Mouse (Mus musculus) kidney, adult 2 months (tissue): ENCODE data around the gene Trim54. TPM values are rescaled to one million over a fixed set of nuclear protein-coding genes. Genes with fewer than 3 reads are reported as not detected.

Experiments used
- DNase-seq: peaks from one replicate; pipeline ENCODE4 v3.0.0; 2021
- H3K27ac ChIP-seq: fragments of 200-500 bp; 2 replicates; pipeline ENCODE4 v1.5.1; 2012; ENCODE audit warnings: low read depth, low read length, control low read depth, inconsistent platforms; ENCODE audit not compliant: insufficient read depth
- H3K27me3 ChIP-seq: fragments of 200-500 bp; replicated peaks from 2 replicates; pipeline ENCODE4 v1.6.1; 2012; ENCODE audit warnings: mild to moderate bottlenecking, moderate library complexity, low read length, inconsistent platforms; ENCODE audit not compliant: control insufficient read depth, insufficient read depth
- H3K36me3 ChIP-seq: fragments of 200-500 bp; 2 replicates; pipeline ENCODE4 v1.6.1; 2012; ENCODE audit warnings: mild to moderate bottlenecking, moderate library complexity, low read length, inconsistent platforms; ENCODE audit not compliant: control insufficient read depth, insufficient read depth
- H3K4me1 ChIP-seq: fragments of 200-500 bp; 2 replicates; pipeline ENCODE4 v1.6.1; 2011; ENCODE audit warnings: low read length; ENCODE audit not compliant: control insufficient read depth, insufficient read depth
- H3K4me3 ChIP-seq: fragments of 200-500 bp; 2 replicates; pipeline ENCODE4 v1.5.1; 2011; ENCODE audit warnings: mild to moderate bottlenecking, low read depth, low read length, control low read depth; ENCODE audit not compliant: insufficient read depth
- CTCF ChIP-seq: fragments of 200-500 bp; conservative IDR thresholded peaks from 2 replicates; pipeline ENCODE4 v1.5.1; 2011; ENCODE audit warnings: low read depth, mild to moderate bottlenecking, control low read depth, low read length, moderate library complexity, mixed read lengths; ENCODE audit not compliant: insufficient read depth, insufficient read length
- POLR2A ChIP-seq: fragments of 200-500 bp; IDR thresholded peaks from one replicate; pipeline ENCODE4 v1.6.1; 2011; ENCODE audit warnings: low read depth, low read length, control low read depth
- WGBS: fragments of 180-500 bp; shearing (Covaris S2); methylation state at CpG from one replicate; pipeline ENCODE4 v1.1.7; 2018; 5-methylcytosine and 5-hydroxymethylcytosine counted together
- polyA plus RNA-seq: library from polyadenylated mRNA; depleted of rRNA; stranded (reverse); fragments of >200 nt; gene quantifications from 2 replicates; pipeline ENCODE4 v1.2.3, GENCODE M21; 2012; rRNA removed

The Trim54 gene
- 0.05 and 3.9 TPM in 2 replicates for polyA plus RNA-seq

DNA sequence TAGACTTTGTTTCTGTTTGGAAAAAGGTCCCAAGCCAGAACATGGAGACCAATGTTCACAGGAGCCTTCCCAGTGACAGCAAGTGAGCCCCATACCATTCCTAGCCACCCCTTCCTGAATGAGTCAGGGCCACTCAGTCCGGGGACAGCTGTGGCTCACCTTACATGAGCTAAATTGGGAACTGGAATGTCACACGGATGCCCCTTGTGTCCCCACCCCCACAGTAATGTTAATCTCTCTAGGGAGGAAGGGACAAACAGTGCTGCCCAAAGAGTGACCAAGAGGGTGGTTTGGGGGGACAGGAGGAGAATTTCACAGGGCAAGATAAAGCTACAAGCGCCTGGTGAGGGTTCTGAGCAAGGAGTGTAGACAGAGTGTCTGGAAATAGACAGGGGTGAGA lies at the start of gene Trim54:
TSS of gene Trim54 (plus strand) at position 359 of the 400 bp plus-strand sequence.
- 24% methylated on average over 3 of the region's 3 CpGs for WGBS
- H3K4me1 ChIP-seq: no peaks in the 10 kb centered on the region
- H3K27ac ChIP-seq: no peak within 1 kb of the TSS
- no peaks in the 10 kb centered on the region for H3K27me3 ChIP-seq
- H3K4me3 ChIP-seq: no peak within 1 kb of the TSS
- no peak for TF ChIP-seq POLR2A
- no peak for DNase-seq
- no peaks in the 10 kb centered on the region for H3K36me3 ChIP-seq

DNA sequence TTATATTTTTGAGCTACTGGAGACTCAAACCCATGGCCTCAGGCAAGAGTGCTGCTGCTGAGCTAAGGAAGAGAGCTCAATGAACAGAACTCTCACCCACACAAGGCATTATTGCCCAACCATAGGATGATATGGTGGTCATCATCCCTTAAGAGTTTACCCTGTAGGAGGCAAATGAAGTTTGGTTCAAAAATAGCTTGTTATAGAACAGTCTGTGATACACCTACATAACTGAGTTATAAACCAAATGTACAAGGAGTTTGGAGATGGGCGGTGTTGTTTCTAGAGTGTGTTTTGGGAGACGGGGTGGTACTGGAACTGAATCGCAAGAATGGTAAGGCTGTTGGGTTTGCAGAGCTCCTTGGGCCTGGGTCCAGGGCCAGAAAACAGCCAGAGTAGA lies 46.7 kb upstream of the Trim54 start:
- no peaks in the 10 kb centered on the region for H3K27me3 ChIP-seq
- no peak overlapping the region for H3K27ac ChIP-seq
- TF ChIP-seq CTCF (no peak), POLR2A (no peak)
- H3K4me3 ChIP-seq: no peak overlapping the region
- no peaks in the 10 kb centered on the region; the same call in 1 of the 2 replicates for H3K36me3 ChIP-seq
- over 99% methylated on average over 3 of the region's 3 CpGs for WGBS
- DNase-seq: no peak
- no peaks in the 10 kb centered on the region for H3K4me1 ChIP-seq

DNA sequence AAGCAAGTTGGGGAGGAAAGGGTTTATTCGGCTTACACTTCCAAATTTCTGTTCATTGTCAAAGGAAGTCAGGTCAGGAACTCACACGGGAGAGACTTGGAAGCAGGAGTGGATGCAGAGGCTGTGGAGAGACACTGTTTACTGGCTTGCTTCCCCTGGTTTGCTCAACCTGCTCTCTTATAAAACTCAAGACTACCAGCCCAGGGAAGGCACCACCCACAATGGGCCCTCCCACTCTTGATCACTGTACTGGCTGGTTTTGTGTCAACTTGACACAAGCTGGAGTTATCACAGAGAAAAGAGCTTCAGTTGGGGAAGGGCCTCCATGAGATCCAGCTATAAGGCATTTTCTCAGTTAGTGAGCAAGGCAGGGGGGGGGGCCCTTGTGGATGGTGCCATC lies 45.5 kb upstream of the Trim54 start:
- H3K27me3 ChIP-seq: no peaks in the 10 kb centered on the region
- WGBS: 77% methylated on average over 2 of the region's 2 CpGs
- H3K4me1 ChIP-seq: no peaks in the 10 kb centered on the region
- DNase-seq: no peak
- H3K27ac ChIP-seq: no peak overlapping the region
- TF ChIP-seq POLR2A (no peak), CTCF (no peak)
- H3K36me3 ChIP-seq: no peaks in the 10 kb centered on the region; the same call in 1 of the 2 replicates
- H3K4me3 ChIP-seq: no peak overlapping the region

DNA sequence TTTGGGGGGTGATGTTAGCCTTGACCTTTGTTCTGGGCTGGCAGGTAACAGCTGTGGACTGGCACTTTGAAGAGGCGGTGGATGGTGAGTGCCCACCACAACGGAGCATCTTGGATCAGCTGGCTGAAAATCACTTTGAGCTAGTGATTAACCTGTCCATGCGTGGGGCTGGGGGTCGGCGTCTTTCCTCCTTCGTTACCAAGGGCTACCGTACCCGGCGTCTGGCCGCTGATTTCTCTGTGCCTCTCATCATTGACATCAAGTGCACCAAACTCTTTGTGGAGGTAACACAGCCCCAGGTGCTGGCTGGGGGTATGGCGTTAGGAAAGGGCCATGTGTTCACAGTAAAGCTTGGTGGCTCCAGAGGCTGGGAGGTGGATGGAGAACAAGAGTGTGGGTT lies 44.7 kb upstream of the Trim54 start:
- no peak for TF ChIP-seq CTCF
- no peak for TF ChIP-seq POLR2A
- Histone ChIP-seq H3K27ac (no peak overlapping the region), H3K4me1 (no peaks in the 10 kb centered on the region), H3K4me3 (no peak overlapping the region), H3K36me3 (no peaks in the 10 kb centered on the region; the same call in 1 of the 2 replicates), H3K27me3 (no peaks in the 10 kb centered on the region)
- WGBS: 90% methylated on average over 11 of the region's 11 CpGs
- no peak for DNase-seq

DNA sequence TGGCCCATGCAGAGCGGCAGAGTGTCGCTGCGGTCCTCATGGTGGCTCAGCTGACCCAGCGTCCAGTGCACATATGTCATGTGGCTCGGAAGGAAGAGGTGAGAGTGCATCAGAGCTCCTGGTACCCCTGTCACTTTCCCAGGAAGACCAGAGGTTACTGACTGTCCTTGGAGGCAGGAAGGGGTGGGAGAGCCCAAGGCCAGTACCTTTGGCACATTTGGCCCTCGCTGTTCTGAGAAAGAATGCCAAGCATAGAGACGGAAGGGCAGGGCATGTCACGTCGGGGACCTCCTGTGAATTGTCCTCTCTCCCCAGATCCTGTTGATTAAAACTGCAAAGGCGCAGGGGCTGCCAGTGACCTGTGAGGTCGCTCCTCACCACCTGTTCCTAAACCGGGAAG lies 43.3 kb upstream of the Trim54 start:
- Histone ChIP-seq H3K36me3 (no peaks in the 10 kb centered on the region; the same call in 1 of the 2 replicates), H3K4me3 (no peak overlapping the region), H3K27me3 (no peaks in the 10 kb centered on the region), H3K4me1 (no peaks in the 10 kb centered on the region), H3K27ac (no peak overlapping the region)
- TF ChIP-seq CTCF: no peak
- TF ChIP-seq POLR2A: no peak
- WGBS: 91% methylated on average over 12 of the region's 12 CpGs
- DNase-seq: no peak

DNA sequence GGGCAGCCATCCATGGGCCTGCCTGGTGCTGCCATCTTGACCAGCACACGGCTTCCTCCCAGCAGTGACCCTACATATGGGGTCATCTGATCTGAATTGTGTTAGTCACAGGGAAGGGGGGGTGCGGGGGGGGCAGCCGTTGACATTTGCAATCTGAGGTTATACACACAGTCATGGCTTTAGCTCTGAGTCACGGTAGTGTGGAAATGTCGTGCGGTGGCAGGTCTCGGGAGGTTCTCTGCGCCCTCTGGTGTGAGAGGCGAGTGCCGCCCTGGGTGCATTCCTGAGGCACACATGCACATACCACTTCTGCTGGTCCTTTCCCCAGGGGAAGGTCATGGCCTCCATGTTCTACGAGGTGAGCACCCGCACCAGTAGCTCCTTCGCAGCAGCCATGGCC lies 40.2 kb upstream of the Trim54 start:
- no peaks in the 10 kb centered on the region for H3K27me3 ChIP-seq
- H3K36me3 ChIP-seq: no peaks in the 10 kb centered on the region; the same call in 1 of the 2 replicates
- TF ChIP-seq POLR2A: no peak
- TF ChIP-seq CTCF: no peak
- no peak overlapping the region for H3K4me3 ChIP-seq
- WGBS: 77% methylated on average over 13 of the region's 13 CpGs
- H3K4me1 ChIP-seq: no peaks in the 10 kb centered on the region
- no peak for DNase-seq
- no peak overlapping the region for H3K27ac ChIP-seq

DNA sequence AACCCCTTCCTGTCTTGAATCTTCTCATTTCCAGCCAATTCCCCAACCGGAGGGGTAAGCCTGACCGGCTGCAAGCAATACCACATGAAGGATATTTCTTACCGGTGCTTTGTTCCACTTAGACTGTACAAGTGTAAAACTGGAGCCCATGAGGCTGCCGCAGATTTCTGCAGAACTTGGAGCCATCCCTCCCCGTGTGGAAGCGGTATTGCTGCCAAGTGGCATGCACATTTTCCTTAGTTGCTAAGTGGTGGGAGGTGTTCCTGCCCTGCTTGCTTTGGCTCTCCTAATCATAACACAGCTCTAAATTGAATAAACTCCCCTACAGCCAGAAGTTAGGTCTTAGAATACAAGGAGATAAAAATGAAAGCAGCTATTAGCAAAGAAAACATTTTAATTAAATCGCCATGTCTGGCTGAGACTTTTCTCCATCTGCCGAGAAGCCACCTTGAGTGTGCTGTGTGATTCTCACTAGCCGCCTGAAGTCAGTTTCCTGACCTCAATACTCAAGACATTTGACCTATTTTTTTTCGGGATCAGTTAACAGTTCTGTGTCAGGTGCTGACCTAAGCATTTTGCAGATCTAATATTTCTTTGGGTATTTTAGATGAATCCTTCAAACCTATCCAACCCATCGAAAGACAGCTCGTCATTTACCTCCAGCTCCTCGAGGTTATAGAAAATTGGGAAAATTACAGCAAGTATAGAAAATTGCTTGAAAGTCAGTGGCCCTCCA lies 36.3 kb upstream of the Trim54 start:
- Histone ChIP-seq H3K27ac (no peak overlapping the region), H3K36me3 (no peaks in the 10 kb centered on the region), H3K27me3 (no peaks in the 10 kb centered on the region), H3K4me1 (no peaks in the 10 kb centered on the region), H3K4me3 (no peak overlapping the region)
- no peak for TF ChIP-seq CTCF
- TF ChIP-seq POLR2A: no peak
- DNase-seq: no peak
- 68% methylated on average over 13 of the region's 13 CpGs for WGBS
